Comparison of ENCODE assay signal across 8 mouse cellular contexts in the genomic region with DNA sequence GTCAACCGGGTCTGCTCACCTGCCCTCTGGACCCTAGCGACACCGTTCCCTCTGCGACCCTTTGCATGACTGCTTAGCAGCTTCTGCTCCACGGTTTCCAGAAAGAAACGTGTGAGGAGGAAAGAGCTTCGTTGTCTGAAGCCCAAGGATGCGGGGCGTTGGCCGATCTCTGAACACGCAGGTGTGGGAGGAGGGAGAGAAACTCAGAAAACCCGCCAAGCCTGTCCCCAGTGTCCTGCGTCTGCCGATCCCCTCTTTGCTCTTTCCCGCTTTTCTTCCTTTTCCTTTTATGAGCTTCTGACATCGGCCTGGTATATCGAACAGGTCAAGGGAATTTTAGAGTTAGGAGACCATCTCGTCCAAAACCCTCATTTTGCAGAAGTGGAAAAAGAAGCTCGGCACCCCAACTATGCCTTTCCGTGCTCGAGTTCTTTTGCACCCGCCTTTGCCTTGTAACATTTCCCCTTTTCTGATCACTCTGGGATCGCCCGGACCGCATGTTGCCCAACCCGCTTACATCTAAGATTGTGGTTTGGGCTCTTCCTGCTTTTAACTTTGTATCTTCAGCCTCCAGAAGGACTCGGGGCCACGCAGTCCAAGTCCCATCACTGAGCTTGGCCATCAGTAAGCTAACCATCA. TPM values are rescaled to one million over a fixed set of nuclear protein-coding genes. Genes with fewer than 3 reads are reported as not detected.
DNase-seq lines count a peak whose midpoint lies in the region; ATAC-seq lines count a peak whose summit lies in the region.

No protein-coding gene starts in this region.

- peak overlapping the region; percentile 96 for H3K4me2 ChIP-seq in forebrain, embryonic 13.5 days
- H3K4me2 ChIP-seq in limb, embryonic 12.5 days = peak overlapping the region; percentile 90
- H3K4me2 ChIP-seq in midbrain, embryonic 13.5 days (replicated peaks) = peak overlapping the region; percentile 100

- WGBS in forebrain, embryonic 13.5 days = 3% methylated on average over 28 of the region's 28 CpGs
- WGBS in limb, embryonic 12.5 days = 2% methylated on average over 28 of the region's 28 CpGs
- WGBS in midbrain, embryonic 13.5 days = 1% methylated on average over 28 of the region's 28 CpGs

- peaks cover 22% of the 10 kb centered on the region for H3K4me1 ChIP-seq in forebrain, embryonic 13.5 days
- peaks cover 31% of the 10 kb centered on the region for H3K4me1 ChIP-seq in limb, embryonic 12.5 days (replicated peaks)
- peaks cover 29% of the 10 kb centered on the region for H3K4me1 ChIP-seq in midbrain, embryonic 13.5 days (replicated peaks)

- H3K36me3 ChIP-seq in forebrain, embryonic 13.5 days (ENCODE audit: poor library complexity, severe bottlenecking) = peaks cover 13% of the 10 kb centered on the region
- peaks cover 13% of the 10 kb centered on the region; the same call in 1 of the 2 replicates for H3K36me3 ChIP-seq in limb, embryonic 12.5 days
- H3K36me3 ChIP-seq in midbrain, embryonic 13.5 days = no peaks in the 10 kb centered on the region

- peaks cover 41% of the 10 kb centered on the region for H3K27me3 ChIP-seq in forebrain, embryonic 13.5 days
- peaks cover 41% of the 10 kb centered on the region for H3K27me3 ChIP-seq in limb, embryonic 12.5 days
- H3K27me3 ChIP-seq in midbrain, embryonic 13.5 days = peaks cover 46% of the 10 kb centered on the region

- no peak overlapping the region for H3K27ac ChIP-seq in forebrain, embryonic 13.5 days
- H3K27ac ChIP-seq in limb, embryonic 12.5 days = peak overlapping the region; percentile 62; the same call in 1 of the 2 replicates
- no peak overlapping the region for H3K27ac ChIP-seq in midbrain, embryonic 13.5 days

- peak overlapping the region; percentile 72 for H3K4me3 ChIP-seq in forebrain, embryonic 13.5 days
- peak overlapping the region; percentile 83 for H3K4me3 ChIP-seq in limb, embryonic 12.5 days (replicated peaks)
- H3K4me3 ChIP-seq in midbrain, embryonic 13.5 days (replicated peaks) = peak overlapping the region; percentile 73

- peak; percentile 15 for DNase-seq in urinary bladder, postnatal 25 days (ENCODE audit: low spot score)
- DNase-seq in urinary bladder, postnatal 10 days (ENCODE audit: low spot score) = no peak
- peak; percentile 12 for DNase-seq in thymus, postnatal 0 days (ENCODE audit: low spot score)
- DNase-seq in retina, postnatal 1 day = no peak
- no peak for DNase-seq in ovary, postnatal 10 days (ENCODE audit: low spot score)

- H3K9me3 ChIP-seq in forebrain, embryonic 13.5 days (replicated peaks) = no peaks in the 10 kb centered on the region
- H3K9me3 ChIP-seq in limb, embryonic 12.5 days = no peaks in the 10 kb centered on the region
- H3K9me3 ChIP-seq in midbrain, embryonic 13.5 days = no peaks in the 10 kb centered on the region

- H3K9ac ChIP-seq in forebrain, embryonic 13.5 days = peak overlapping the region; percentile 50
- peak overlapping the region; percentile 57 for H3K9ac ChIP-seq in limb, embryonic 12.5 days (replicated peaks)
- peak overlapping the region; percentile 44 for H3K9ac ChIP-seq in midbrain, embryonic 13.5 days (replicated peaks)

- no peak for ATAC-seq in forebrain, embryonic 13.5 days
- ATAC-seq in limb, embryonic 12.5 days (ENCODE audit: insufficient number of reproducible peaks, insufficient read depth, low FRiP score, low TSS enrichment, low read depth) = no peak
- no peak for ATAC-seq in midbrain, embryonic 13.5 days

RNA-seq across cellular contexts. Expression of gene E2f8, which starts 0.7 kb away (rescaled TPM):
- 12.6 TPM in 2 replicates for polyA plus RNA-seq in forebrain, embryonic 13.5 days (2015; fragmentation: Nextera tagmentation; extraction: Ambion mirVana)
- polyA plus RNA-seq in limb, embryonic 12.5 days (2016; fragmentation: Nextera tagmentation; extraction: Ambion mirVana) = 13.7 and 15.4 TPM in 2 replicates
- polyA plus RNA-seq in midbrain, embryonic 13.5 days (2015; fragmentation: Nextera tagmentation; extraction: Ambion mirVana) = 5.0 and 5.9 TPM in 2 replicates
- polyA plus RNA-seq in thymus, postnatal 0 days (2015; fragmentation: Nextera tagmentation; extraction: Ambion mirVana) = 14.3 and 15.0 TPM in 2 replicates

RNA-seq across cellular contexts. Expression of gene Nav2, which starts 26.4 kb away (rescaled TPM):
- 11.2 and 11.4 TPM in 2 replicates for polyA plus RNA-seq in forebrain, embryonic 13.5 days (2015; fragmentation: Nextera tagmentation; extraction: Ambion mirVana)
- 12.2 and 12.4 TPM in 2 replicates for polyA plus RNA-seq in limb, embryonic 12.5 days (2016; fragmentation: Nextera tagmentation; extraction: Ambion mirVana)
- 22.2 and 23.2 TPM in 2 replicates for polyA plus RNA-seq in midbrain, embryonic 13.5 days (2015; fragmentation: Nextera tagmentation; extraction: Ambion mirVana)
- 16.3 and 26.8 TPM in 2 replicates for polyA plus RNA-seq in thymus, postnatal 0 days (2015; fragmentation: Nextera tagmentation; extraction: Ambion mirVana)

RNA-seq across cellular contexts. Expression of gene Csrp3, which starts 34.3 kb away (rescaled TPM):
- 0.77 TPM in 1 of 2 replicates, not detected in the other for polyA plus RNA-seq in forebrain, embryonic 13.5 days (2015; fragmentation: Nextera tagmentation; extraction: Ambion mirVana)
- polyA plus RNA-seq in limb, embryonic 12.5 days (2016; fragmentation: Nextera tagmentation; extraction: Ambion mirVana) = 7.6 and 8.4 TPM in 2 replicates
- polyA plus RNA-seq in midbrain, embryonic 13.5 days (2015; fragmentation: Nextera tagmentation; extraction: Ambion mirVana) = 0.19 TPM in 1 of 2 replicates, not detected in the other
- 0.27 and 0.59 TPM in 2 replicates for polyA plus RNA-seq in thymus, postnatal 0 days (2015; fragmentation: Nextera tagmentation; extraction: Ambion mirVana)

Comparison
In these comparisons a context has a peak if more than half of its experiments do, and no peak if none do; other contexts are left out.
1. DNase-seq: peak in urinary bladder, postnatal 25 days (single experiment) and thymus, postnatal 0 days (single experiment); none in urinary bladder, postnatal 10 days (single experiment), retina, postnatal 1 day (single experiment) and ovary, postnatal 10 days (single experiment).
2. Peak in every context shown above with its lines, with median percentiles within 50 percentile points of each other: H3K4me2 ChIP-seq, H3K4me3 ChIP-seq and H3K9ac ChIP-seq.